Mouse (Mus musculus) R1 (cell line): ENCODE data around the gene Gkn2.

ENCODE experiments used
- DNase-seq: peaks from one replicate; pipeline ENCODE4 v3.0.0-alpha.2; 2018; ENCODE audit warnings: low read depth, low spot score

Gkn2 gene

DNA sequence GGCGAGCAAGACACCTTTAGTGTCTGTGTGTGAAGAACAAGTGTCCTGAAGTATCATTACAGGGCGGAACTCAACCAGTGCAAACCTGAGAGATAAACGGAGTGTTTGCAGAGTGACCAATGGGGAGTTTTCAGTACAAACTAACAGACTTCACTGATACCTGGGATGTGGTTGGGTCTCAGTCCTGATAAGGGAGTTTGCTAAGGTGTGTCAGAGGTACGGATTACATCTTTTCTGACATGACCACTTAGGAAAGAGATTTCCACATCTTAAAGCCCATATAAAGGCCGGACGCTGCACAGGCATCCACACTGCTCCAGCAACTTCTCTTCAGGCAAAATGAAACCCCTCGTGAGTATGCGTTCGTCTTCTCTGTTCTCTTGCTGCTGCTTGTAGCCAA is at the start of gene Gkn2:
TSS of gene Gkn2 (plus strand) at position 301 of the 400 bp plus-strand sequence.
- DNase-seq = no peak

DNA sequence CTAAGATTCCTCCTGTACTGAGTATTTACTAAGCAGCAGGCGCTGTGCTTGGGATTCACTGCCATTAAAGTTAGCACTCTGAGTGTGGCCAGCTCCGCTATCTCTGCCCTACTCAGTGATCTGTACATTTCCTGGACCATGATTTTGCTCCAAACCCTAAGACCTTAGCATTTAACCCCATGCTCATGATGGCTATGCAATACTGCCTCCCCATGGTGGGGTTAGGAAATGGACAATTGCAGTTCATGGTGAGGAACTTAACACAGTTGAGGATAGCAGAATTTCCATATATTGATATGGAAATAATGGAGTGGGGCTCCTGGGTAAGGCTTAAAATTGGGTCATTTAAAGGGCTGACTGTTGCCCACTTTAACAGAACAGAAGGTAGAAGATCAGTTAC is 49.8 kb upstream of the Gkn2 start:
- peak; percentile 27 for DNase-seq

DNA sequence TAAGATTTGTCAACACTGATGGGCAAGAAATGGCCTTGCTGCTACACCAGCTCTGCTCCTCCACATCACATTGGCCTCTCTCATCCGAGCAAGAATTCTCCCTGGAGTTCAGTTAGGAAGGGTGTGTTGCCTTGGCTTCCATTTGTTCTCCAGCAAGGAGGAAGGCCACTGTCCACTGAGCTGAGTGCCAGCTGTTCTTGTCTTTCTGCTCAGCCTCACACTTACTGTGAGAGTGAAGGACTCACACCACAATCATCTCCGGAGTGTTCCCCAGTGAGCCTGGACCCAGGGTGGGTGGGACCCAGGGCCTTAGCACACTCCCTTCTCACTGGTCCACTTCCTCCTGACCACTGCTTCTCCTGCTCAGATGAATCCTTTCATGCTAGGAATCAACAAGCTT is 46.2 kb upstream of the Gkn2 start:
- DNase-seq = no peak

DNA sequence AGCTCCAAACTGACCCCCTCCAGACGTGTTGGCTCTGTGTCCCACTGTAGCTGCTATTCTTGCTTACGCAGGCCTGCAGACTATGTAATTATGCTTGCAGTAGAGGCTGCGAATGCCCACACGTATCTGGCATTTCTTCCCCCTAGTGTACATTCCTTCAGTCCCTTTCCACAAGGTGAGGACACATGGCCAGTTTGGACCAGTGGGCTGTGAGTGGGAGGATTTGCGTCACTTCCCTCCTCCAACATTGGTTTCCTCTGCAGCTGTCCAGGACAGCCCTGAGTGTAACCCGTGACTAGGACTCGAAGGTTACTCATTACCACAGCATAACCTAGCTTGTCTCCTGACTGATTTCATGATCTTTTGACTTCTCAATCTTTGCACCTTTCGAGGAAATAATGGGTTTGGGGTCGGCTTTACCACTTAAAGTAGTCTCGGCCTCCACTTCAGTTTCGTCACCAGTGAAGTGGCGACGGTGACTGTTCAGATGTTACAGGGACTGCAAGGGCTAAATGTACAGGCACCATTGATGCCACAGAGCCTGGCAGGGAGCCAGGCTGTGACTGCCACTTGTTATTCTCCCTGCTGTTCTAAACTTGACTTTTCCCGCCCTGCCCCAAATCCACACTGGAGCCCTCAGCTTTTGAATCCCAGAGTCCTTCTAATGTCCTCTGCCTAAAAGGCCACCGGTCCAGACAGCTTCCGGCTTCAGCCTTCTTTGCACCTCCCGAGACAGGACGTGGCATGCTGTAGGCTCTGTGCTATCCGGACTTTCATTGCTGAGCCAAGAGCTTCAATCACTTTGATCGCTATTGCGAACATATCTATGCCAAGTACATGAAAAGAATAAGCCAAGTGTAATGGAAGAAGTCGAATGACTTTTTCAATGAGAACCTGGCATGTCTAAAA is 44.6 kb upstream of the Gkn2 start:
- no peak for DNase-seq

DNA sequence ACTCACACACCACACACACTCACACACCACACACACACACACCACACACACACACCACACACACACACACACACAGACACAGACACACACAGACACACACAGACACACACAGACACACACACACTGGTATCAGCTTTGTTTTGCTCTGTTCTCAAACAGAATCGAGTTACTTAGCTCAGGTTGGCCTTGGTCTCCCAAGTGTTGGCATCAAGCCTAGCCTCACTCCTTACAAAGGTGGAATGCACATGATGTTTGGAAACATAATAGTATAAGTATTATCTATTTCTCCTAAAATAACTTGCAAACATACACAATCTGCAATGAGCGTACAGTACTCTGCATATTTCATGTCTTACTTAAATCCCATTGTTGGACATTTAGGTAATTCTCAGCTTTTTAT is 40.8 kb upstream of the Gkn2 start:
- DNase-seq = no peak

DNA sequence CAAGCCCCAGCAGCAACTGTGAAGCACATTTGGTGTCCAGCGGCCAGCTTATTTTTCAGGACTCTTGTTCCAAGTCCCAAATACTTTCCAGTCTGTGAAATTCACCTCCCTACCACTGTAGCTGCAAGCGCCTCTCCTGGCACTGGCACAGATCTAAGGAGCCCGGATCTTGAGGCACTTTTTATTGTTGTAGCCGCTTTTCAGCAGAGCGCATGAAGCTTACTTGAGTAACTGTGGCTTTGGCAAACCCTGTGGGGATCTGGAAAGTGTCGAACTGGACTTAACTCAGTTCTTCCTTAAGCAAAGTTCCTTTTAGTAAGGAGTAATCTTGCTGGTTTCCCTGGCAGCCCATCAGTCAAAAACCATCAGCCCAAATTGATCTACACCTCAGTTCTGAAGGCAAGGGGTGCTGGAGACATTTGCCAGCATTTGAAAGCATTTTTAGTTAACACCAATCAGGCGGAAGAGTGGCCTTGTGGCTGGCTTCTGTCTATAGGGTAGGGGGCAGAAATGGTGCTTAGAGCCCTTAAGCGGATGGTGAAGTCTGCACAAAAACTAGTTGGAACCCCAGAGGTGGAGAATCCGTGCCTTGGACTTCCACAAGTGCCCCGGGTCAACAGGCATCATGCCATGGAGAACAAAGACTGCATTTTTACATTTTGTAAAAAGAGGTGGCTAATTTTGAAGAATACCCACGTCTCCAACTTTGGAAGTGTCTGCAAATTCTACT is 38.6 kb upstream of the Gkn2 start:
- DNase-seq = peak; percentile 5

DNA sequence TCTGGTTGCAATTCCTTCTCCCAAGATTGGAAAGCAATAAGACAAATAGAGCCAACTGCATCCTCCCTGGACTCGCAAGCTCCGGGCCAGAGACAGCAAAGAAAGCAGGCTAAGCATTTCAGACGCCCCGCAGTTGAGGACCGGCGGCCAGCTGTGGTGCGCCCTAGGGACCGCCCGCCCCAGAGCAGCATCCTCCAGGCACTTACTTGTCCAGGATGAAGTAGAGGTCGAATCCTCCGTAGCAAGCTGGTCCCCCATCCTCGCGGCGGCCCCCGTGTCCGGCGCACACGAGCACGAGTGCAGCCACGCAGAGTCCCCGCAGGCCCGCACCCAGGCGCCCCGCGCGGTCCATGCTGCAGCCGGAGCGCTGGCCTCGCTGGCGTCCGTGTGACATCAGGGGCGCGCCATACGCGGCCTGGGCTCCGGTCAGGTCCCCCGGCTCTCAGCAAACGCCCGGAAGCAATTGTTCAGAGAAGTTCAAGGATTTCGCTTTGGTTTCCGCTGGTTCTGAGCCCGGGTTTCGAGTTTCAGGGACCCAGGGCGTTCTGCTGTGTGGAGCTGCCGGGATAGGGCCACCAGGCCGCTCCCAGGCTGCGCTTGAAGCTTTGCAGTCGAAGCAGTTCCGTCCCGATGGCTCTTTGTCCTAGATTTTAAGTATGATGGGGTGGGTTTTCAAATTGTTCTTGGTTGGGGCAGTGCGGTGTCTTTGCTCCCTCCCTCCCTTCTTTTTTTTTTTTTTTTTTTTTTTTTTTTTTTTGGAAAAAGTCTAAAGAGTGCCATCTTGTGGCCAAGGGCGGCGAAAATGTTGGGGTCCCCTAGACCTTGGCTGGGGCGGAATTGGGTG is 37.8 kb upstream of the Gkn2 start, which contains the start of gene Antxr1:
TSS of gene Antxr1 (minus strand) at position 731 of the 844 bp plus-strand sequence.
- peak; percentile 57 for DNase-seq

DNA sequence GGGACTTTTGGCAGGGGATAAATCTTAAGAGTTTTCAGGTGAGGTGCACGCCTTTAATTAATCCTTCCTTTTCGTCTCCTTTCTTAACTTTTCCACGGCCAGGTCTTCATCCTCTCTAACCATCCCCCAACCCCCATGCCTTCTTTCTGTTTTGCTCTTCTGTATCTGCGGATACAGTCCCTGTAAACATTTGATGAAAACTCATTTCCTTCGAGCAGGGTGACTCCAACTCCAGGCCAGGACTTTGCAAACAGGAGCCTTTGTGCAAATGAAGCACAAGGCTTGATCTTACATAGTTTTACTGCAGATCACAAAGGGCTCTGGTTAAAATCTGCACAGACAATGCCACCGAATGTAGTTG is 37.2 kb upstream of the Gkn2 start:
- no peak for DNase-seq

DNA sequence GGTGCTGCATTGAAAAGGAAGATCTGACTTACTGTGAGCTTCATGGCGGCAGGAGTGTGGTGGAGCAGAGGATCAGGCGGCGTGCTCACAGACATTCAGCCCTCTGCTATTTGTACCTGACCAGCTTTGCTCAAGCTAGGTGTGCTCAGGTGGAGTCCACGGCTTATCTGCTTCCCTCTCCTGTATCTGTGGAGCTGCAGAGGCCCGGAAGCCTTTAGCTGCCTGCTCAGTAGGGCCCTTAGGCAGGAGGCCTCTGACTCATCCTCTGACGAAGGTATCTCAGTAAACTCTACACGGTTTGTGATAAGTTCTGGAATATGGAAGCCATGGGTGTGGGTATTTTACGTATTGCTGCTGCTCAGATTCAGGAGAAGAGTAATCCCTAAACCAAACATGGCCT is 22.3 kb upstream of the Gkn2 start, which contains the start of gene Gkn1:
TSS of gene Gkn1 (minus strand) at position 114 of the 400 bp plus-strand sequence.
- DNase-seq = no peak

DNA sequence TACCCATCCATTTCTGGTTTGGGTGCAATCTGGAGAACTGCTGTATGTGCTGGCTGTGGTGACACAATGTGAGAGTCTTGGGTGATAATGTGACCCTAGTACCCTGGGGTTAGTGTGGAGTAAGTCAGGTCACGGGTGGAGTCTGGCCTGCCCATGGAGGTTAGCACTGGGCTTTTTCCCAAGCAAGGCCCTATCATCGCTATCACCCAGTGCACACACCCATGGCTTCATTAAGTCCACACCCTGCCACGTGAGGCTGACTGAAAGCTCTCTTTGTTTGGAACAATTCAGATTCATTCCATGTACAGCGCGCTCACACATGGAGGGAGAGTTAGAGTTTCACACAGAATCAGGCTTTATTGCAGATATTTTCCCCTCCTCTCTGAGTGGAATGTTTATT is 18.7 kb upstream of the Gkn2 start:
- peak; percentile 8 for DNase-seq

DNA sequence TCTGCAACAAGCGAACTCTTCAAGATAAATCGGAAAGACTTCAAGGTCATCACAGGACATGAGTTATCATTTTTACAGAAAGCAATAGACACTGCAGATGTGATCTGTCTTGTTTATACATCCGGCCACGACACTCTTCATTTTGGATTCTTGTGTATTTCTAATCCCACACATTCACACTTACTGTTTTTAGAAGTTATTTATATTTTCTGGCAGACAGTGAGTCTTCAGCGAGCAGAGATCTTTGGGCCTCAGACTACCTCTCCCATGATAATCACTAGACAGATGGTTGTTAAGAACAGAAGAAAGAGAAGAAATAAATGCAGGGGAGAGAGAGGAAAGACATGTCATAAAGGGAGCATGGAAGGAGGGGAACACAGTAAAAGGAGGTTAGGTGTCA is 3.9 kb upstream of the Gkn2 start:
- DNase-seq = no peak

DNA sequence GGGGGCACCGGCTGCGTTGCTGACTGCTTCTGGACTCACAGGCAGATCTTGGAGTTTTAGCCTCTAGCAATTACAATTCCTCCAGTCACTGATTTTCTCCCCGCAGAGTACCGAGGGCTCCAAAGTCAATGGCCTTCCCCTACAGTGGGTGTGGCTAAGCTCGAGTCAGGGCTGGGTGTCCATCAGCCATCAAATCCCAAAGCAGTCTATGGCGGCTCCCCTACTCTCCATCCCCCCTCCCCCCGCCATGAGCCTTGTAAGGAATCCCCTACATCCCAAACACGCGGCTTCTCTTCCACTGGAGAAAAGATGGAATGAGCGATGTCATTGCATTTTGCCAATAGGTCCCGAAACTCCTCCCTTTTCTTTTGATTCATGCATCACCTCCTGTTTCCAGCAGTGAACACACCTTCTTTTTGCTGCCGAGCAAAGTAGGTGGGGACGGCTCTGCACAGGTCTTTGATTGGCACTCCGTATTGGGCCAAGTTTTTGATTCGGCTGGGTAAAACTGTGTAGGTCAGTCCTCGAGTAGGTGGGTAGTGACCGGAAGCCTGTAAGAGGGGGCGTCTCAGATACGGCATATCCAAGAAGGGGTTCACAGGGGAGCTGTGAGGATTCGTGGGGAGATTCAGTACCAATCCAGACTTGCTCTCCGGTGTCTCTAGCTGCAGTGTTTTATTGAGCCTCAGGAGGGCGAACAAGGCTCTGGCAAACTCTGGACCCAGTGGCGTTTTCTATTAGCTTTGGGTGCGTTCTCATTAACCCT is 11.0 kb downstream of the Gkn2 start:
- peak; percentile 71 for DNase-seq

DNA sequence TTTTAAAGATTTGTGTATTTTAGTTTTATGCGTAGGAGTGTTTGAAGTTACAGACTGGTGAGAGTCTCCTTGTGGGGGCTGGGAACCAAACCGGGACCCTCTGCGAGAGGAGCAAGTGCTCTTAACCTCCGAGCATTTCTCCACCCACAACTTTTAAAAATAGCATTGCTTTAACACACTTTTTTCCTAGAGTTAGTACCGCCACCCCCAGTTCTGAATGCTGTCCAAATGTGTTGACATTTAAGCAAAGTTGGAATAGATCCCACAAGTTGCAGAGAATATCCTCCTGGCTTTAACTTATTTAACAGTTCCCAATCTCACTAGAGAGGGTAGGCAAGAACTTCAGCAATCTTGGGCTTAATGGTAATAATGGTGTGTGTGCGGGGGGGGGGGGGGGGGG is 11.6 kb downstream of the Gkn2 start:
- DNase-seq = no peak

DNA sequence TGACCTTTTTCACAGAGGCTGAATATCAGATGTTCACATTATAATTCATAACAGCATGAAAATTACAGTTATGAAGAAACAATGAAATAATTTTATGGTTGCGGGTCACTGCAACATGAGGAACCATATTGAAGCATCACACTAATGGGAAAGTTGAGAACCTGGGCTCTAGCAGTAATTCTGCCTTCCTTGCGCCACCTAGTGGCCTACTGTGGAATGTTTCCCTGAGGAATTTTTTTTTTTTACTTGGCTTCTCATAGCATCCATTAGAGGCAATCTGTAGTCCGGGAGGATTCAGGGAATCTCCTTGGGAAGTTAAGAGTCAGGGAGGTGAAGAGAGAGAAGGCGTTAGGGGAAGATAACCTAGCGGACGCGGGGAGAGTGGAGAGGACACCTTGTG is 13.0 kb downstream of the Gkn2 start:
- peak; percentile 67 for DNase-seq

DNA sequence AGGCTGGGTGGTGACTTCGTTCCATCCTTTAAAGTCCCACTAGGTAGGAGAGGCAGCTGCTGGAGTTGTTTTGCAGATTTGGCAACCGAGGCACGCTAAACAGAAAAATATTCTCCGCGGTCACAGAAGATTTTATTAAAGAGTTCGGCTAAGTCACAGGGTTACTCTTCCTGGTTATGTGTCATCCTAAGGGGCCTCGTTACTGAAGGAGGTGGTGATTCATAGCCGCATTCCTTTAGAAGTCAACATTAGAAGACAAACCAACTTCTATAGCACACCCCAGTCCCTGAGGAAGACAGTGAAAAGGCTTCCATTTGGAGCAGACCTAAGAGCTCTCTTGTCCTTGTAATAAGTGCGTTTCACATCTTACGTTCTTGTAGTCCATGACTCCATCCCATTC is 13.5 kb downstream of the Gkn2 start:
- no peak for DNase-seq

DNA sequence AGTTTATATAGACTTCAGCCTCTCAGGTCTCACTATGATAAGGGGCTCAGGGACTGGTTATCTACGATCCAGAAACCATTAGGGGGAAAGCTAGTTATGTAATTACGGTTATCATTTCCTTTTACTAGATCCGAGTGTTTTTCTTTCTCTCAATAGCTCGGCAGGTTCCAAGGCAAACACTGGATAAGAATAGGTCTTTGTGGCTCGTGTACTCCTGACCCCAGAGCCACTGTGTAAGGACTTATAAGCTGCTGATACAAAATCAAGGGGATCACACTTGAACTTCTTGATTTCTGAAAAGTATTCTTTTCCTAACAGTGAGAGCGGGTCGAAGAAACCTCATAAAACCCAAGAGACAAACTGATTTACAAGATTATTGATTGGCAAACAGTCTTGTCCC is 15.7 kb downstream of the Gkn2 start, which contains the start of gene Gkn3:
TSS of gene Gkn3 (minus strand) at position 59 of the 400 bp plus-strand sequence.
- DNase-seq = no peak

DNA sequence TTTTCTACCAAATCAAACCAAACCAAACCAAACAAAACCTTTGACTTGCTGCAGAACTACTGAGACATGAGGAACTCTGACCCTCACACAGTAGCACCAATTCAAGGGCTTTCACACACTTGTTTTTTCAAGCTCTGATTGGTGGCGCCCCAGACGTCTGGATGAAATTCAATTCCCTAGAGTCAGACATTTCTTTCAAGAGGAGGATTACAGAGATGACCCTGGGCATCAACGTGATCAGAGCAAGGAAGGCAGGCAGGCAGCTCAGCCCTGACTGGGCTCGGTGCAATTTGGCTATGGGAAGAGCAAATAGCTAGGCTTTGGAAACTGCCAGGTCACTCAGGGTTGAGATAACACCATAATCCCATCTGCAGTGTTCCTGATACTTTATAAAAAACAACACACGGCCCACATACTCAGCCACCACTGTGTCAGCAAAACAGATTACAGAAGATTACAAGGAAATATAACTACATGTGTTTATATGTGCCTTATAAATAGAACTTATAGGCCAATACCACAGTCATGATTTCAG is 16.4 kb downstream of the Gkn2 start:
- no peak for DNase-seq

DNA sequence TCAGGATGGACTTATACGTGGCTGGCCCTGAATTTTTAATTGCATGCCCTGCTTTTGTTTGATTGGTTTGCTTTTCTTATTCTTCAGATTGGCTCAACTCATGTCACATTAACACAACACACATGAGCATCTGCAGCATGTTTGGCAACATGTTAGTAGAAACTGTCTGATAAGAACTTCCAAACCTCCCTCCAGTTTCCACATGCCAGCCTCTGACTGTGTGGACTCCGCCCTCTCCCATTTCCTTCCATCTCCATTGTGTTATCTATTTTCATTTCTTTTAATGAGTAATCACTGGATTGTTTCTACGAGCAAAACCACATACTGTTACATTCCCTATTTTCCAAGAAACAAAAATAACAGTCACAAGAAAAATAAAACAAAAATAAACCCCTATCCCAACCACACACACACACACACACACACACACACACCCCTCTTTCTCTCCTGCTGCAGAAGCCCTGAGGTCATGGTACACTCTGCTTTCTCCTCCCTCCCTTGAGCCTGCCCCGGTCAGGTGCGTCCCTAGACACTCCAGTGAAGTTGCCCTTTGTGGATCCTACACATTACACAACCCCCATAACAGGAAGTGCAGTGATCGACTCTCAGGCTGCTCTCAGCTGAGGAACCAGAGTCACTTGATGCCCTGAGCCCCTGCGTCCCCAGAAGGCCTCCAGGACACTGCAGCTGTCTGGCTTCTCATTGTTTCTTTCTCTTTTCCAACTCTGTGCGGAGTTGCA is 20.5 kb downstream of the Gkn2 start:
- no peak for DNase-seq

DNA sequence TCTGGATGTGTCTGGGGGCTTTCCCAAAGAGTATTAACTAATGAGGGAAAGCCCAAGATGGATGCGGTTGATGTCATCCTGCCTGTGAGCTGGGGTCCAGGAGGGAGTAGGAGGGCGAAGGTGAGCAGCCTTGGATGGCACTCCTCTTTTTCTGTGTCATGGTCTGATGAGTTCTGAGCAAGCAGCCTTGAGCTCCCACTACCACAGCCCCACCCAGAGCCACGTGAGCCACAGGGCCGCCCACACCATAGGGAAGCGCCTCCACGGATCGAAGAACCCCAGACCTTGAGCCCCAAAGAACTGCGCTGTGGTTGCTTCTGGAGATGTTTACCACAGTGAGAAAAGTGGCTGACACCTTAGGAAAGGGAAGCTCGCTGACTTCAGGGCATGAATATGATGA is 21.6 kb downstream of the Gkn2 start:
- DNase-seq = no peak

DNA sequence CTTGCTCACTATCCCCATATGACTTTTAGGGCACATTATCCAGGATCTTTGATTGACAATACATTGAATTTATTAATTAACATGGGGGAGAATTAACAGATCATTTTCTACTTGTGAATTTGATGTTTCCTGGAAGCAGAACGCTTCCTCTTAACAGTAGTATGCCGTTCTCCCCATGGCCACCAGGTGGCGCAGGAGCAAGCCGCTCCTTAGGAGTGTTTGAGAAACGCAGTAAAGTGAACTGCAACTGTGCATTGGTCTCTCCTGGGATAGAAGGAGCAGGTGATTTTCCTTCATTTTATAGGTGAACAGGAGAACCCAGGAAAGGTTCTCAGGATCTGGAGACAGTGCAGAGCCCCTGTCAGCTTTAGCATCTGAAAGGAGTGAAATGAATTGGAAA is 26.0 kb downstream of the Gkn2 start:
- peak; percentile 55 for DNase-seq
